ENCODE assay signal across 8 mouse cellular contexts in the genomic region with DNA sequence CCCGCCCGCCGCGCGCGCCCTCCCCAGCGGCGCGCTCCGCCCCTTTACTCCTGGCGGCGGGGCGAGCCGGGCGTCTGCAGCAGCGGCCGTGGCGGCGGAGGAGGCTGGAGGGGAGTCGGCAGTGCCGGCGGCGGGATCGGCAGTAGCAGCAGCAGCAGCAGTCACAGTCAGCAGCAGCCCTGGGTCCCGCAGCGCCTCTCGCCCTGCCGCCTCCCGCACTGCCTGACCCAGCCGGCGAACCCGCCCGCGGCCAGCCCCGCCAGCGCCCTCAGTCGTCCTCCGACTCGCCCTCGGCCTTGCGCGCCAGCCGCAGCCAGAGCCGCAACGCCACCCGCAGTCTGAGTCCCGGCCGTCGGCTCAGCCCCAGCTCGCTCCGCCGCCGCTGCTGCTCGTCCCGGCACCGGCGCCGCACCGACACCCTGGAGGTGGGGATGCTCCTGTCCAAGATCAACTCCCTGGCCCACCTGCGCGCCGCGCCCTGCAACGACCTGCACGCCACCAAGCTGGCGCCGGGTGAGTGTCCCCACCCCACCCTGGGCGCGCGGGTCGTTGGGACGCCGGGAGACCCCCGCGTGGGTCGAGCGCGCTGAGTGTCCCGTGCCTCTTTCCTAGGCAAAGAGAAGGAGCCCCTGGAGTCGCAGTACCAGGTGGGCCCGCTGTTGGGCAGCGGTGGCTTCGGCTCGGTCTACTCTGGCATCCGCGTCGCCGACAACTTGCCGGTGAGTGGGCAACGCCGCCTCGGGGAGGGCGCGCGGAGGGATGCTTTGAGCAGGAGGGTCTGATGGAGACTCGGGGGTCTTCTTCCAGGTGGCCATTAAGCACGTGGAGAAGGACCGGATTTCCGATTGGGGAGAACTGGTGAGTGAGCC. TPM values are rescaled to one million over a fixed set of nuclear protein-coding genes. Genes with fewer than 3 reads are reported as not detected.
DNase-seq lines count a peak whose midpoint lies in the region; ATAC-seq and TF ChIP-seq lines count a peak whose summit lies in the region.

TSS of gene Pim1 (plus strand) at position 41 of the 869 bp plus-strand sequence.

- H3K9me3 ChIP-seq in hindbrain, embryonic 15.5 days = no peaks in the 10 kb centered on the region
- H3K9me3 ChIP-seq in lung, embryonic 14.5 days (ENCODE audit: low read depth, low read length) = no peaks in the 10 kb centered on the region

- peak within 1 kb of the TSS; percentile 85 for H3K4me2 ChIP-seq in hindbrain, embryonic 15.5 days
- H3K4me2 ChIP-seq in lung, embryonic 14.5 days = peak within 1 kb of the TSS; percentile 93

- peak; percentile 76; the same call in 1 of the 2 replicates for TF ChIP-seq POLR2A in lung, adult 2 months (IDR thresholded peaks at IDR 0.05; ENCODE audit: borderline replicate concordance, extremely low read depth, low read depth, low read length)

- no peaks in the 10 kb centered on the region for H3K27me3 ChIP-seq in hindbrain, embryonic 15.5 days
- no peaks in the 10 kb centered on the region for H3K27me3 ChIP-seq in lung, embryonic 14.5 days (ENCODE audit: insufficient read depth, low read length)

- peak; percentile 59 for ATAC-seq in hindbrain, embryonic 15.5 days (ENCODE audit: low FRiP score, low read depth)
- peak; percentile 76 for ATAC-seq in lung, embryonic 14.5 days (ENCODE audit: insufficient read depth)
- ATAC-seq in neutrophil, adult 5-6 weeks (ENCODE audit: extremely low read depth, insufficient number of reproducible peaks, low FRiP score, poor library complexity, severe bottlenecking) = no peak; the same call in 1 of the 2 replicates

- peak within 1 kb of the TSS; percentile 94 for H3K4me3 ChIP-seq in lung, adult 2 months (replicated peaks; ENCODE audit: extremely low read depth, low read depth, low read length)
- peak within 1 kb of the TSS; percentile 90 for H3K4me3 ChIP-seq in hindbrain, embryonic 15.5 days
- peak within 1 kb of the TSS; percentile 95 for H3K4me3 ChIP-seq in lung, embryonic 14.5 days (ENCODE audit: low read depth, low read length)

- WGBS in lung, adult 2 months = under 1% methylated on average over 72 of the region's 99 CpGs
- under 1% methylated on average over 89 of the region's 99 CpGs for WGBS in hindbrain, embryonic 15.5 days
- WGBS in lung, embryonic 14.5 days = under 1% methylated on average over 95 of the region's 99 CpGs

- H3K27ac ChIP-seq in hindbrain, embryonic 15.5 days (replicated peaks) = peak within 1 kb of the TSS; percentile 89
- peak within 1 kb of the TSS; percentile 95 for H3K27ac ChIP-seq in lung, embryonic 14.5 days (ENCODE audit: low read depth)

- H3K36me3 ChIP-seq in hindbrain, embryonic 15.5 days = peaks cover 4% of the 10 kb centered on the region; the same call in 1 of the 2 replicates
- peaks cover 20% of the 10 kb centered on the region for H3K36me3 ChIP-seq in lung, embryonic 14.5 days (ENCODE audit: insufficient read depth)

- TF ChIP-seq CTCF in lung, adult 2 months (IDR thresholded peaks at IDR 0.05; ENCODE audit: insufficient read depth, low read length) = no peak
- TF ChIP-seq CTCF in lung, embryonic 14.5 days (IDR thresholded peaks at IDR 0.05; ENCODE audit: low read depth) = peak; percentile 32; the same call in 1 of the 2 replicates

- peaks cover 10% of the 10 kb centered on the region for H3K4me1 ChIP-seq in lung, adult 2 months (ENCODE audit: control insufficient read depth, insufficient read depth, low read length)
- peaks cover 32% of the 10 kb centered on the region for H3K4me1 ChIP-seq in hindbrain, embryonic 15.5 days (replicated peaks)
- no peaks in the 10 kb centered on the region for H3K4me1 ChIP-seq in lung, embryonic 14.5 days (ENCODE audit: insufficient read depth)

- H3K9ac ChIP-seq in hindbrain, embryonic 15.5 days = peak within 1 kb of the TSS; percentile 76
- peak within 1 kb of the TSS; percentile 88 for H3K9ac ChIP-seq in lung, embryonic 14.5 days

- DNase-seq in lung, adult 2 months = peak; percentile 89
- no peak for DNase-seq in lung, postnatal 36 days
- DNase-seq in adrenal gland, postnatal 25 days = no peak
- peak; percentile 49 for DNase-seq in forelimb bud, embryonic 11.5 days (ENCODE audit: low read depth, low spot score)
- DNase-seq in lung, embryonic 14.5 days = peak; percentile 67
- DNase-seq in cerebellum, adult 8-10 months = no peak

RNA-seq across cellular contexts. Expression of gene Pim1, which starts in this region (rescaled TPM):
- 35.8 and 48.0 TPM in 2 replicates for polyA plus RNA-seq in lung, adult 2 months (2012; rRNA removed)
- 88.8 and 160 TPM in 2 replicates for total RNA-seq in adrenal gland, postnatal 25 days (2021)
- 8.4 and 8.9 TPM in 2 replicates for polyA plus RNA-seq in hindbrain, embryonic 15.5 days (2015; fragmentation: Nextera tagmentation; extraction: Ambion mirVana)
- polyA plus RNA-seq in lung, embryonic 14.5 days (2014; fragmentation: Nextera tagmentation; extraction: Ambion mirVana) = 14.1 and 16.0 TPM in 2 replicates
- total RNA-seq in neutrophil, adult 5-6 weeks (2017) = 632 and 640 TPM in 2 replicates

Comparison
In these comparisons a context has a peak if more than half of its experiments do, and no peak if none do; other contexts are left out.
1. DNase-seq: peak in lung, adult 2 months (single experiment), forelimb bud, embryonic 11.5 days (single experiment) and lung, embryonic 14.5 days (single experiment); none in lung, postnatal 36 days (single experiment), adrenal gland, postnatal 25 days (single experiment) and cerebellum, adult 8-10 months (single experiment).
2. Peak in every context shown above with its lines, with median percentiles within 50 percentile points of each other: H3K4me3 ChIP-seq.